Mouse (Mus musculus): ENCODE data around the gene Insr.

DNA sequence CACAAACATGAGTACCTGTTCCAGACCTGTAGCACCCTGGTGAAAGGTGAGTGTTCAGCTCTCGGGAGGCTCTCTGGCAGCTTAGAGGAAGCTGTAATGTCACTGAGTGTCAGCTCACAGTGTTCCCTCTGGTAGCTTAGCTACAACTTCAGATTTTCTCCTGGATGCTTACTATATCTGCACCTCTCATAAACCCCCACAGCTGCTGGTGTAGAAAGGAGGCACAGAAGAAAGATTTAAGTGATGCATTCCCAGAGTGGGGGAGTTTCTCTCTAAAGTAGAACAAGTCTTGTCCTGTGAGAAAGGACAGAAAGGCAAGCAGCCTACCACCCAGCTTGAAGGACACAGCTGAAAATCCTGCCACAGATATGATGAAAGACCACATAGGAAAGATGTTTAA, 107.2 kb downstream of the Insr start:
- TF ChIP-seq GATA1 (IDR thresholded peaks at IDR 0.05; ENCODE audit: borderline replicate concordance, low read length): no peak
- no peak for TF ChIP-seq FLI1 (IDR thresholded peaks at IDR 0.05; ENCODE audit: low read length)

All from megakaryocyte, embryonic 14.5 days (primary cell).